Mouse (Mus musculus): ENCODE data around the gene Pofut1.

Gene Pofut1

DNA sequence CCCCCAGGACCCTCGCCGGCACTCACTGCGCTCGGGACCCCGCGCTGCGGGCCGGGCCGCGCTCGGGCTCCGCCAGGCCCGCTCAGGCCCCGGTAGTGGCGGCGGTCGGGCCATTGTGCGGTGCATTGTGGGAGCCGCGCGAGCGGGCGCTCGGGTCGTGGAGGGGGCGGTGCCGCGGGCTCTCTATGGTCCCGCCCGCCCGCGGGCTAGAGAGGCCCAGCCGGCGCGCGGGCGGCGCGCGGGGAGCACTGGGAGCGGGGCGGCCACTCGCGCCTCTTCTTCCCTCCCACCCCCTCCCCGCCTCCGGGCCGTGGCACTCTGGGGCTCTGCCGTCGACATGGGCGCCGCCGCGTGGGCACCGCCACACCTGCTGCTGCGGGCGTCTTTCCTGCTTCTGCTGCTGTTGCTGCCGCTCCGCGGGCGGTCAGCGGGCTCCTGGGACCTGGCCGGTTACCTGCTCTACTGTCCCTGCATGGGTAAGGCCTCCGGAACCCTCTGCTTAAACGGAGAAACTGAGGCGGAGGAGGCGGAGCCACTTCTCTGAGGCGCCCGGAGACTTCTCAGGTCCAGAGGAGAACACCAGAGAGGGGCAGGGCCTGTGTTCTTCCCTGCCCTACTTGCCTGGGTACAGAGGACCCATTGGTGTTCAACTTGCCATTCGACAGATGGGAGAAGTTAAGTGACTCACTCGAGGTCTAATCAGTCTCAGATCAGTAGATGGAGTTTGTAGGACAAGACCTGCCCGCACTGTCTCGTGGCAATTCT, at the start of gene Pofut1, which contains the start of gene Plagl2:
Pofut1 (plus strand) TSS at position 284 of the 765 bp plus-strand sequence.
Plagl2 (minus strand) TSS at position 177 of the 765 bp plus-strand sequence.
- DNase-seq = peak; percentile 87 to 92

GRCm38 (mm10) chr2:153194255-153194654, 47.1 kb upstream of the Pofut1 start:
- no peak for DNase-seq

DNA sequence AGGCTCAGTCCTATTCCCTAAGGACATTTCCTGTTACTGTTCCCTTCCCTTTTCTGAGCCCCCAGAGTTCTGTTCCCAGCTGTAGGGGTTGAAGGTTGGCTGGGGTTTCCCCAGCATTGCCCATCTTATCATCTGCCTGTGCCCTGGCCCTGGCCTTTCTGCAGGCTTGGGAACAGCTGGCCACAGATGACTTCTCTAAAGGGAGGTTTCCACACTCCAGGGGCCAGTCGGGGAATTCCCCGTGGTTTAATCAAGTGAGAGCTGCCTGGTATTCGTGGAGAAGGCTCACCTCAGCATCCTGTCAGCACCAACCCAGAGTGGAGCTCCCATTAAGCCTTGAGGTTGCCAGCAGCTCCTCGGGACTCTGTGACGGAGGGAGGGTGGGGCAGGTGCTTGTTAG, 42.8 kb upstream of the Pofut1 start:
- DNase-seq = no peak

DNA sequence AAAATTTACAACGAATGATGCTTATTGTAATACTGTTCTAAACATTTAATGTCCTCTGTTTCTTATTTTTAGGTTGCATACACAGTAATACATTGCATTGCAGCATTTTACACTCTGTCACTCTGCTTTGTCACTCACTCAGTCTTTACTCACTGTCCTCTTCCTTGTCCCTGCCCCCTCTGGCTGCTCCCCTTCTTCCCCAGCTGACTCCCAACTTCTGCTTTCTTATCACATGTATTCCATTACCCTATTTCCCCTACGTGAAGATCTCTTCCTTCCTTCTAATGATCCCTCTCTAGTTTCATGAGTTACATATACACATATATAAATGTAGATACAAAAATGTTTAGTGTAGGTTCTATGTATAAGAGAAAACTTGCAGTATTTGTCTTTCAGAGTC, 42.2 kb upstream of the Pofut1 start:
- no peak for DNase-seq

GRCm38 (mm10) chr2:153202766-153203165, 38.6 kb upstream of the Pofut1 start:
- no peak for DNase-seq

- no peak for DNase-seq
Observed at GRCm38 (mm10) chr2:153208149-153208548, 33.2 kb upstream of the Pofut1 start.

- peak; percentile 46 to 48 for DNase-seq
Observed at GRCm38 (mm10) chr2:153209286-153209685, 32.0 kb upstream of the Pofut1 start.

DNA sequence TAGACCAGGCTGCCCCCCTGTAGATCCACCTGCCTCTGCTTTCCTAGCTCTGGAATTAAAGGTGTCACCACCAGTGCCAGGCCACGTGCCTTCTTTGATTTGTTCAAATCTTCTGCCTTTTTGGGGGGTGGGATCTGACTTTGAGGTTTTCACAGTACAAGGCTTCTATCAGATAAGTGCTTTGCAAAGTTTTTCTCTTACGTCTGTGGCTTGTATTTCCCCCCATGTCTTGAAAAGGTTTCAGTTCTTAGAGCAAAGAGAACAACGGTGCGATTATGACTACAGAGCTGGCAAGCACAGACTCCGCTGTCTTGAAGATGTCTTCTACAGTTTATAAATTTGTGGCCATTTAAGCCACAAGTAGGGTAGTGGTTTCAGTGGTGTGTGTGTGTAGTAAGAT, 29.9 kb upstream of the Pofut1 start:
- DNase-seq = no peak

DNA sequence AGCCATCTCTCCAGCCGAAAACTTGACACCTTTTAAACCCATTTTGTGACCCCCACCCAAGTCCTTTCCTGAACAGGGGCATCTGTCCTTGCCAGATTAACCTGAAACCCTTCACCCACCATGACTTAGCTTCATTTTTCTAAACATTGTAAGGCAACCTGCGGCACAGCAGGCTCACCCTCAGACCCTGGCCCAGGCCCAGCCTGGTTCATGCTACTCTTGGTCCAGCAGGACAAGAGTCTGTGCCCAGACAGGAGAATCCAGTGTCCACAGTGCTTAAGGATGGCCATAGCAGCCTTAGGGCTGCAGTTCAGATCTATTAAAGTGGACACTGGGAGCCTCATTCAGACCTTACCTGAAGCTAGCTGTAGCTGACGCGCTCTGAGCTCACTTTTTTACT, 28.0 kb upstream of the Pofut1 start:
- no peak for DNase-seq

DNA sequence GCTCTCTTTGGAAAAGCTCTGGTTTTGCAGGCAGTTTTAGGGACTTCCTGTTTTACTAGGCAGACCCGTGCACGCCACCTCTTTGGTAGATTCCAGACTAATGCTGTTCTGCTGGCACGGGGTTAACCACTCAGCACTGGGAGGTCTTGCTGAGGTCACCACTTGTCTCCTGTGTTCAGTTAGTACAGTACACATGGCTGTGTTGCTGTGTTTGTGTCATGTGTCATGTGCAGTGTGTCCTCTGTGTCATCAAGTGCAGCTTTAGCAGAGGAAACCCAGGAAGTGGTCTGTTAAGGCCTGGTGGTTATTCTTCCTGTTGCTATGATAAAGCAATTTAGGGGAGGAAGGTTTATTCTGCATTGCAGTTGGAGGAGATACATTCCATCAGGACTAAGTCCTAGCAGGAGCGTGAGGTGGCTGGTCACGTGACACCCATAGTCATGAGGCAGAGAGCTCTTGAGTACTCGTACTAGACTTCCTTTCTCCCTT, 26.5 kb upstream of the Pofut1 start:
- no peak for DNase-seq

- DNase-seq = no peak
Observed at GRCm38 (mm10) chr2:153215421-153215820, 25.9 kb upstream of the Pofut1 start.

GRCm38 (mm10) chr2:153217826-153218340, 23.4 kb upstream of the Pofut1 start:
- no peak for DNase-seq

GRCm38 (mm10) chr2:153218516-153218915, 22.8 kb upstream of the Pofut1 start:
- no peak for DNase-seq

GRCm38 (mm10) chr2:153221620-153222019, 19.7 kb upstream of the Pofut1 start:
- no peak for DNase-seq

DNA sequence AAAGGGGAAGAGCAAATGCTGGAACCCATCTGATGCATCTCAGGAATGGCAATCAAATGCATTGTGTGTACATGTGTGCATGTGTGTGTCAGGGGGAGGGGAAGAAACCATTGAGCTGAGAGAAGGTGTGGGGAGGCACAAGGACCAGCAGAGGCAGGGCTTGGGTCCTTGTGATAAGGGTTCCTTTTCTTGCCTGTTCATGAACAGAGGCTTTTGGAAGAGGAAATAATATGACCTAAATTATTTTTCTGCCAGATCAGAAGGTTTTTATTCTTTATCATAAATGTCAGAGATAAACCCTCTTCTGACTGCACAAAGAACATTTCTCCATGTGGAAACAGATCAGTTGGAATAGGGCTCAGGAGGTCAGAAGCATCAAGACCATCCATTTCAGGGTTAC, 19.2 kb upstream of the Pofut1 start:
- DNase-seq = no peak

DNA sequence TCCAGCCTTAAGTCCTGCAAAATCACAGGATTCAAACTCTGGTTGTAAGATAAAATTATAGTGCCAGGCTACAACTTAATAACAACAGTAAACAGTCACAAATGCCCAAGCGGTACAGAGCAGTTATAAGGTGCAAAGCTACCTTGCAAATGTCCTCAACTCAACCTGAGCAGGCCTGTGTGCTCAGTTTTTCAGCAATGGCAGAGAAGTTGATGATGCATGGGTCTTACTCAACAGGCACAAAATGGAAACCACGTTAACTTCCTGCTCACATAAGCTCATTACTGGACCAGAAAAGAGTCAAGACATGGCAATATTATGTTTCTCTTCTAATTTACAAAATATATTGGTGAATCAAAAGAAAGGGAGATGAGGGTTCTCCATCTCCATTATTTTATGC, 18.8 kb upstream of the Pofut1 start:
- DNase-seq = no peak

DNA sequence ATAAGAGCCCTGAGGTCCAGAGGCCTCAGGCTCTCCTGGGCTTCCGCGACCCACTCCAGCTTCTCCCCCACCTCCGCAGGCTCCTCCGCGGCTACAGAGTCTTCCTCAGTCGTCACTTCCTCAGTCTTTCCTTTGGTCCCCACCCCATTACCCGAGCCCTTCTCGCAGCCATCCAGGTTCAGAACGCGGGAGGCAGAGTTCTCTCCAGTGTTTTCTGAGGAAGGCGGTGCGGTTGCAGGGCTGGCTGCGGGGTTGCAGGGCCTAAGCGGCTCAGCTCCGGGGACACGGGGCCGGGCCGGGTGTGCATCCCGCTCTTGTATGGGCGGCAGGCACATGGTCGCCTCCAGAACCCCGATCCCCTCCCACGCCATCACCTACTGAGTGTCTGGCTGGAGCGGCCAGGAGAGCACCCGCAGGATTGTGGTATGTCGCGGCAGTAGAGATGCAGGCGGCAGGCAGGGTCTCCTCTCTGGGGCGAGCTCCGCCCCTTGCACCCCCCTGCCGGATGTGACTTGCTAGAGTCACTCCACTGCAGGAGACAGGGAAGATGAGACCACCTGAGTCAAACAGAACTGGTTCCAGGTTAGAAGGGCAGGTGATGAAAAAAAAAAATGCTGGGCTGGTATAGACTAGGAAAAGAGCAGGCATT, 16.3 kb upstream of the Pofut1 start, which contains the start of gene Tspyl3:
Tspyl3 (minus strand) TSS at position 496 of the 649 bp plus-strand sequence.
- peak; percentile 51 to 54 for DNase-seq

DNA sequence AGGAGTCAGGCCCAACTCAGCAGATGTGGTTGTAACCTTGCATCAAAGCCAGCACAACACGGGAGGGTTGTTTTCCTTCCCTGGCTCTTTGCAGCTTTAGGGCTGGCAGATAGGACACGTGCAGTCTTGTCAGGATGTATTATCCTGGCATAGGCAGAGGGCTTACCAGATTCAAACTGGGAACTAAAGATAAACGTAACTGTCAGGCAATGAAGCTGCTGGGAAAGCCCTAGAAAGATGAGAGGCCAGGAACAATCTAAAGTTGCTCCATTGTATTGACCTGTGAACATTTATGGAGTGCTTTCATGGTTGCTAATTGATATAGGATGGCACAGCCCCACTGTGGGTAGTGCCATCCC, 15.8 kb upstream of the Pofut1 start:
- no peak for DNase-seq

DNA sequence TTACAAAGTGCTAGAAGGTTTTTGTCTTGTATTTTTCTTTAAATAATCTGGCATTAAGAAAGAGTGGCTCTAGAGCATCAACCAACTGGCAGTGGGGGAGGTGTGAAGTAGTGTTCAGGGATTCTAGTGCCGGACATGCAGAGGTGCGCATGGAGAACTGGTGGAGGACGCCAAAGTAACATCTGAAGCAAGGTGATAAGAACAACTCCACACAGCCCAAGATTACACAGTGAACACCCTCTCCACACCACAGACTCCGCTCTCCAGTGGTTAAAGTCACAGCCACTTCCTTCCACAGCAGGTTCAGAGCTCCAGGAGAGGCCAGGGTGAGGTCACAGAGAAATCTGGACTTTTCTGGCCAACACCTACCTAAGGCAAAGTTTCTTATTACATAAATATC, 13.4 kb upstream of the Pofut1 start:
- DNase-seq = no peak

DNA sequence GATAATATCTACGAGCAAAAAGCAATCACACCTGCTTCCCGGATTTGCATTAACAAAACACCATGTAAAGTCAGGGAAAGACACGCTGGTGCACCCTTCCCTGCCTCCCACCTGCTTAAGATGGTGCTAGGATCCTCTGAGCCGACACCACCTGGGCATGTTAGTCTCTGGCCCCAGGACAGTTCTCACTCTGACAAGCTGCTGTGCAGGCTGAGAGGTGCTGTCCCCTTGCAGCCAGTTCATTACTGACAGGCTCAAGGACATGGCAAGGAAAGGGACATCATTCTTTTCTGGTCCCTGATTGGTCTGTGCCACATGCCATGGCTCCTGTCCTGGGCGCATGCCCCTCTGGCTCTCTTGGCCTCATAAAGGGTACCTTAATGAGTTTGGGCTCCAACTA, 12.8 kb upstream of the Pofut1 start:
- no peak for DNase-seq

GRCm38 (mm10) chr2:153237193-153237592, 4.1 kb upstream of the Pofut1 start:
- no peak for DNase-seq

DNA sequence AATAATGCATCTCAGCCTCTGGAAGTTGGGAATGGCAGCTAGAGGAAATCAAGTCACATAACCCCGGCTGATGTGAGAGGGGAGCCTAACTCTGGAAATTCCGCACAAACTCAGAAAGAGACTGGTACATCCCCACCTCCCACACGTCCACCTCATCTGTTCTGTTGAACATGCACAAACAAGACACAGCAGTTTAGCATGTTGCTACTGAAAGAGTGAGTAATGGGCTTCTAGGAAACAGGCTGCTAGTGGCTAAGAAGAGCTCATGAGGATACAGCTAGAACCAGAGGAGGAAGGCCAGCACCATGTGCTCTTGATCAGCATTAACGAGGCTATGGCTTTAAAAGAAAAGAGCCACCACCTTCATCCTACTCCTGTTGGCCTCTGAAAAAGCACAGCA, 3.4 kb upstream of the Pofut1 start:
- no peak for DNase-seq

GRCm38 (mm10) chr2:153238406-153238805, 2.9 kb upstream of the Pofut1 start:
- DNase-seq = no peak

All from cerebellum, postnatal 36 days (tissue).